Mouse (Mus musculus) testis, postnatal 10 days (tissue): ENCODE measurements around the gene Vrk2.

ENCODE experiments used
- DNase-seq: peaks from one replicate; pipeline ENCODE4 v3.0.0; 2021; ENCODE audit warnings: low spot score

Gene Vrk2

GRCm38 (mm10) chr11:26593061-26594059 lies at the start of gene Vrk2, which contains the start of gene Gm6899:
Vrk2 (minus strand) TSS chr11:26593999.
Gm6899 (plus strand) TSS chr11:26593241.
- peak; percentile 83 for DNase-seq

- no peak for DNase-seq
These were observed 48.3 kb upstream of the Vrk2 start for GRCm38 (mm10) chr11:26642141-26642540.

GRCm38 (mm10) chr11:26640314-26640785 lies 46.6 kb upstream of the Vrk2 start:
- DNase-seq: no peak

GRCm38 (mm10) chr11:26636239-26636638 lies 42.4 kb upstream of the Vrk2 start:
- DNase-seq: no peak

DNA sequence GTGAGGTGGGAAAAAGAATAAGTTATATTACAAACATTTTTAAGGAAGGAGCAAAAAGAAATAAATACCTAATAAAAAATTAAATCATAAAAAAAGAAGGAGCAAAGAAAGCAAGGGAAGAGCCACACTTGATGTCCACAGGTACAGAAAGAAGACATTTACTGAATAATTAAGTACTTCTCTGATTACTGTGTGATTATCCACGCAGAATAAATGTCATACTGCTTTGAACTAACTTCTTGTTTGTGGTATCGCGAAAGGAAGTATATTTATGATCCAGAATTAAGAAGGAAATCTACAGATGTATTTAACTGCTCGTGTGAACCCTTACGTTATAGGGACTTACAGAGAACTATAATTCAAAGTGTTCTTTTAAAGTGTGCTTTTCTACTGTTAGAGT lies 28.9 kb upstream of the Vrk2 start:
- DNase-seq: no peak

DNA sequence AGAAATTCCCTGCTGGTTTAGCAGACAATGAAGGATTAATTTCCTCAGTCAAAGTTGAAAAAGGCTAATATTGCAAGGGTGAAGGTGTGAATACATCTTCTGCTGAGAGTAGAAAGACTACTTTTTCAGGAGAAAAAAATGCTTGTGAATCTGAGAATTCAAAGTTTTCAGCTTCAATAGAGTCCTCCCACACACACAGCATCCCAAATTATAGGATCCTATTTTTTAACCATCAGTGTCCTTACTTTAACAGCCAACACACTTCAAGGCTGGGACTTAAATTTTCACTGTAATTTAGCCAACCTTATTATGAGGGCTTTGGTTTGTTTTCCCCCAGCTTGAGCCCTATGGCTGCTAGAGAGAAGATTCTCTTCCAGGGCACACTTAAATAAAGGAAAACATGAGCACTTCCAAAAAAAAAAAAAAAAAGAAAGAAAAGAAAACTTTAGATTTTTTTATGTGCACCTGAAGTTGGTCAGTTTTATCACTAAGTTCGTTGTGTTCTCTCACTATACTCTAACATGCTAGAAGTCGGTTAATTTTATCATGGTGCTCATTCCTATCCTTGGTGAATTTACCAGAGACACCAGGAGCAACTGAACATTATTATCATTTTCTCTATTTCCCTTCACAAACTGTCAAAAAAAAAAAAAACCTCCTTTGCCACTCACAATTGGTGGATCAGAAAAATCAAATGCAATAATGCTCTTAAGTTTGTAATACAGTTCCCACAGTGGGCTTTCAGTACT lies 24.9 kb upstream of the Vrk2 start:
- no peak for DNase-seq

DNA sequence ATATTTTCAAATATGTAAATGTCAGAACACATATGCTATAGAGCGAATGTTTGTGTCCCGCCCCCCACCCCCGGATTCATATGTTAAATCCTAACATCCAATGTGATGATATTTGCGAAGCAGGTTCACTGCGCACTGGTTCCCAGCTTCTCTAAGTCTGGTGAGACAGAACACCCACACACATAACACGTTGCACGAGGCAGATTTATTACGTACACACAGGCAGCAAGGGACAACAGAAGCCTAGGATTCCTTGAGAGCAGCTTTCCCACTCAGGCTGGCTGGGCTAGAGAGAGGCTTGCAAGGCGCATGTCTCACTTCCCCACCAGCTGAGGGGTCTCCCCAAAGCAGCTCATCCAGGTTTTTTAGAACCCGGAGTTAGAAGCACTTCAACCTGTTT lies 15.0 kb upstream of the Vrk2 start:
- no peak for DNase-seq

- DNase-seq: no peak
These were observed 10.4 kb upstream of the Vrk2 start for GRCm38 (mm10) chr11:26604061-26604655.

- no peak for DNase-seq
These were observed 7.9 kb upstream of the Vrk2 start for GRCm38 (mm10) chr11:26601571-26602175.

GRCm38 (mm10) chr11:26600692-26601091 lies 6.9 kb upstream of the Vrk2 start:
- no peak for DNase-seq

DNA sequence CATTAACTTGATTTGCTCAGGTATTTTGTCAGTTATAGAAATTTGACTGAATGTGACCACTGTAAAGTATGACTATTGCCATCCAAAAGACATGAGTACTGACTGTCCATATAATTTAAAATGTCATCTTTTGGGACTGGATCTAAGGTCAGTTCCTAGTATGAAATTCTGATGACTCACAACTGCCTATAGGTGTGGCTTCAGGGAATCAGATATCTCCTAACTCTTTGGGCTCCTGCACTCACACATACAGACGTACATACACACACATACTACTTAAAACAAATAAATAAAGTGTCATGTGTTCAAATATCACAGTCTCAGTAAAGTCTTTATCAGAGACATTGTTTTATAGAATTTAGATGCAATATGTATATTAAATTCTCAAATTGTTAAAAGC lies 5.1 kb upstream of the Vrk2 start:
- no peak for DNase-seq

GRCm38 (mm10) chr11:26597761-26598160 lies 4.0 kb upstream of the Vrk2 start:
- no peak for DNase-seq

DNA sequence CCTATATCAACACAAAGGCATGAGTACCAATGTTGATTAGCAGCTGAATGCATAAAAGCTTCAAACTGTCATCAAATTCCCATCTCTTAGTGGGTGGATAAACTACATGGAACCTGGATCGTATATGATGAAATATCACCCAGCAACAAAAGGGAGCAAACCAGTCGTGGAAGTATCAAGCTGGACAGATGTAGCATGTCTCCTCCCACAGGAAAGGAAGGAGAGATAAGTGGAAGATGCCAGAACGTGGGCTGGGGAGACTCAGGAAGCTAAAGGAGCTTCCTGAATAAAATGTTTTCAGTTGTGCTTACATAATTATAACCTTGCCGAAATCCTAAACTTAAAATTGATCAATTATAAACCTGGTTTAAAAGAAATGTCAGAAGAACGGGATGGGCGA lies 3.3 kb upstream of the Vrk2 start:
- DNase-seq: no peak

DNA sequence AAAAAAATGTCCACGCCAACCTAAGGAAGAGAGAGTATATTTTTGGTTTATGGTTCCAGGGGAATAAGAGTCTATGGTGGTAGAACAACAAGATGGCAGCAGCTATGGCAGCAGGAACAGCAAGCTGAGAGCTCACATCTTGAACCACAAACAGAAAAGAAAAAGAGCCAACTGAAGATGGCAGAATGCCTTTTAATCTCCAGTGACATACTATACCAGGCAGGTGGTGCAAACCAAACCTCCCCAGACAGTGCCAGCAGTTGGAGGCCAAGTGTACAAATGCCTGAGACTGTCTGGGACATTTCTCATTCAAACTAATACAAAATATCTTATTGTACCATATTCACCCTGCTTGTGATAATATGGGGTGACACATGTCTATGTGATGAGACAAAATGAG lies 2.4 kb upstream of the Vrk2 start:
- no peak for DNase-seq

GRCm38 (mm10) chr11:26594487-26594886 lies 688 bp upstream of the Vrk2 start:
- no peak for DNase-seq

DNA sequence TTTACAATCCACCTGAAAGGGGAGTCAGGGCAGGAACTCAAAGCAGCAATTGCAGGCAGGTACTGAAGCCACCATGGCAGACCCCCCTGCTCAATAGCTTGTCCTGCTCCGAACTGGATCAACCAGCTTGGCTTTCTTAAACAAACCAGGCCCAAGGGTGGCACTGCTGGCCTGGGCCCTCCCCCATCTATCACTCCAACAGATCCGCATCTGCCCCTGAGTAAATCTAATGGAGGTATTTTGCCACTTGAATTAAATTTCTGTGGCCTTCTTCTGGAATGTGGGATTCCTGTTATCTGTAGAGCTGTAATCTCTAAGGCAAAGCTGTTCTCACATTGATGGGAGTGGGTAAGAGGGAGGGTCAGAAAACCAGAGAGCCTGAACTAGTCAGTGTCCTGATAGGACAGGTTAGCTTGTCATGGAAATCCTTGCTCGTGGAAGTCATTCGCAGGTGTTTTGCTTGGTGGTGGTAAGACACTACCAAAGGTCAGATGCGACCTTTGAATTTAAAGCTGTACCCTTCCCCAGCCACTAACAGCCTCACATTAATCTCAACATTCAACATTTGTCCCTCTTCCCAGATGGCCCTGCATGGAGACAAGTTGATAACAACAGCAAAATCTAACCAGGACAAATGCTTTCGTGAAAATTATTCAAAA lies 1.3 kb downstream of the Vrk2 start:
- no peak for DNase-seq

- no peak for DNase-seq
These were observed 6.6 kb downstream of the Vrk2 start for GRCm38 (mm10) chr11:26587184-26587524.

DNA sequence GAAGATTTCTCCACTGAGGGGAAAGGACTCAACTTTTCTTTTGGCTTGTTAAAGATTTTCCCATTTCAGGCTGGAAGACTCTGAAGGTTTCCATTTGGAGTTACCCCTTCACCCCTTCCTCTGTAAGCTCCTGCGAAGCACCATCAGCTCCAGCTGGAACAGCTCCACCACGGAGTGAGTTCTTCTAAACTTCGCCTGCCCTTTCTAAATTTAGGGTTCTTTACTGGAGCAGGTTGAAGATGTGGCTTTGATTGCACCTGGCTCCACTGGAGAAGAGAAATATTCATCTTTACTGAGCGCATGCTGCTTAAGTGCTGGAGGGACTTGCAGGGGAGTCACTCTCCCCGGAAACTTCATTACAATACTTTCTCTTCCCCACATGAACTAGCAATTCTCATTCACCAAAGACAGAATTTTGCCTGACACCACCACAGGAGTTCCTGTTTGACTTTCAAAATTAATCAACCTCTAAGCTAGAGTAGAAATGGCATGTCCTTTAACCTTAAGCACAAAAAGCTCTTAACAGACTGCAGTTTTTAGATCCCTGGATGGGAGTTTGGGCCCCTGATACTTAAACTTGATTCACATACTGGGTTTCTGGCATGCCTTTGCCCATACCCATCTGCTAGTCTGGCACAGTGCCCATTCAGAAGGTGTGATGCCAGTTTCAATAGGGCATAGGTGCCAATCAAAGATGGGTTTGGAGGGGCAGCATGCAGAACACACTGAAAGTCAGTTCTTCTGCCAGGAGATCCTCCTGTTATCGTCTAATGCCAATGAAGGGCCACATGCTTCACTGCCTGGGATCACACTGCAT lies 7.2 kb downstream of the Vrk2 start:
- DNase-seq: no peak

- DNase-seq: no peak
These were observed 8.1 kb downstream of the Vrk2 start for GRCm38 (mm10) chr11:26585409-26586366.

- DNase-seq: no peak
These were observed 42.2 kb downstream of the Vrk2 start for GRCm38 (mm10) chr11:26551551-26551950.
